Mouse (Mus musculus) frontal cortex, postnatal 14 days (tissue): Measurements from ENCODE around the gene 9130230L23Rik.
"Not testable (repeated sequence)": the region's sequence is repeated elsewhere in the genome, so short reads cannot be mapped to it uniquely, and the experiment has no call there.

ENCODE experiments used
- DNase-seq, 2 experiments: peaks; one replicate each; pipeline ENCODE4 v3.0.0; 2022; ENCODE audit warnings: low spot score in 2 of 2

The 9130230L23Rik gene

GRCm38 (mm10) chr5:66005041-66005678, 1.1 kb upstream of the 9130230L23Rik start:
- DNase-seq = no peak

GRCm38 (mm10) chr5:66001232-66001631, 2.9 kb downstream of the 9130230L23Rik start:
- DNase-seq = no peak

- no peak for DNase-seq
These were observed 3.4 kb downstream of the 9130230L23Rik start for GRCm38 (mm10) chr5:66000567-66001125.

- no peak for DNase-seq
These were observed 4.0 kb downstream of the 9130230L23Rik start for GRCm38 (mm10) chr5:66000074-66000473.

GRCm38 (mm10) chr5:65999106-65999505, 5.0 kb downstream of the 9130230L23Rik start:
- no peak for DNase-seq

- no peak for DNase-seq
These were observed 6.3 kb downstream of the 9130230L23Rik start for GRCm38 (mm10) chr5:65997813-65998212.

GRCm38 (mm10) chr5:65994643-65995042, 9.4 kb downstream of the 9130230L23Rik start:
- DNase-seq = no peak

GRCm38 (mm10) chr5:65991191-65991590, 12.9 kb downstream of the 9130230L23Rik start:
- DNase-seq = no peak

GRCm38 (mm10) chr5:65987004-65987403, 17.1 kb downstream of the 9130230L23Rik start:
- DNase-seq = not testable (repeated sequence)

GRCm38 (mm10) chr5:65986426-65986825, 17.7 kb downstream of the 9130230L23Rik start:
- DNase-seq = no peak

GRCm38 (mm10) chr5:65975731-65976130, 28.4 kb downstream of the 9130230L23Rik start:
- DNase-seq = no peak

- no peak for DNase-seq
These were observed 30.9 kb downstream of the 9130230L23Rik start for GRCm38 (mm10) chr5:65973189-65973588.

GRCm38 (mm10) chr5:65968004-65968403, 36.1 kb downstream of the 9130230L23Rik start:
- no peak for DNase-seq

- no peak for DNase-seq
These were observed 37.0 kb downstream of the 9130230L23Rik start for GRCm38 (mm10) chr5:65967091-65967490.

GRCm38 (mm10) chr5:65965771-65966279, 38.3 kb downstream of the 9130230L23Rik start:
- no peak for DNase-seq

GRCm38 (mm10) chr5:65963291-65963690, 40.8 kb downstream of the 9130230L23Rik start:
- DNase-seq = no peak

GRCm38 (mm10) chr5:65960597-65960950, 43.5 kb downstream of the 9130230L23Rik start:
- no peak for DNase-seq

GRCm38 (mm10) chr5:65959893-65960596, 44.0 kb downstream of the 9130230L23Rik start:
- DNase-seq = no peak

- peak in 1 of 2 experiments; percentile 20 for DNase-seq
These were observed 45.5 kb downstream of the 9130230L23Rik start for GRCm38 (mm10) chr5:65958597-65958996.

GRCm38 (mm10) chr5:65956144-65957008, 47.7 kb downstream of the 9130230L23Rik start:
- DNase-seq = no peak

GRCm38 (mm10) chr5:65955343-65956143, 48.5 kb downstream of the 9130230L23Rik start:
- peak; percentile 67 to 75 for DNase-seq
